Mouse (Mus musculus) lung, embryonic 15.5 days (tissue): ENCODE data around the gene Ccdc186. TPM values are rescaled to one million over a fixed set of nuclear protein-coding genes. Genes with fewer than 3 reads are reported as not detected.

Source experiments
- ATAC-seq: fragments of 200-750 bp; cut with Nextera tagmentation; 2 replicates; pipeline ENCODE4 v1.8.0; 2017; ENCODE audit warnings: moderate number of reproducible peaks, borderline replicate concordance; ENCODE audit not compliant: low FRiP score, low TSS enrichment; ENCODE audit errors: extremely low read depth
- H3K27ac ChIP-seq: fragments of 300-500 bp; sonication (generic); 2 replicates; pipeline ENCODE4 v1.5.1; 2015; ENCODE audit warnings: moderate library complexity, mild to moderate bottlenecking, inconsistent platforms
- H3K27me3 ChIP-seq: fragments of 300-500 bp; sonication (generic); 2 replicates; pipeline ENCODE4 v1.6.1; 2015; ENCODE audit warnings: inconsistent platforms
- H3K36me3 ChIP-seq: fragments of 300-500 bp; sonication (generic); 2 replicates; pipeline ENCODE4 v1.6.1; 2015; ENCODE audit warnings: inconsistent platforms
- H3K4me1 ChIP-seq: fragments of 300-500 bp; sonication (generic); 2 replicates; pipeline ENCODE4 v1.6.1; 2015; ENCODE audit warnings: inconsistent platforms
- H3K4me2 ChIP-seq: fragments of 300-500 bp; sonication (generic); 2 replicates; pipeline ENCODE4 v1.6.1; 2015; ENCODE audit warnings: inconsistent platforms, mild to moderate bottlenecking, moderate library complexity
- H3K4me3 ChIP-seq: fragments of 300-500 bp; sonication (generic); 2 replicates; pipeline ENCODE4 v1.5.1; 2015; ENCODE audit warnings: mild to moderate bottlenecking, inconsistent platforms
- H3K9ac ChIP-seq: fragments of 300-500 bp; sonication (generic); 2 replicates; pipeline ENCODE4 v1.6.1; 2015; ENCODE audit warnings: inconsistent platforms
- H3K9me3 ChIP-seq: fragments of 300-500 bp; sonication (generic); 2 replicates; pipeline ENCODE4 v1.6.1; 2016; ENCODE audit warnings: inconsistent platforms
- WGBS: fragments of 180-500 bp; shearing (Covaris S2); methylation state at CpG from one replicate; pipeline ENCODE4 v1.1.7; 2015; 5-methylcytosine and 5-hydroxymethylcytosine counted together
- polyA plus RNA-seq: library from polyadenylated mRNA; unstranded; fragments of >200 nt; fragmentation: Nextera tagmentation; extraction: Ambion mirVana; gene quantifications from 2 replicates; pipeline ENCODE4 v1.2.1, GENCODE M21; 2015

Ccdc186 gene
- polyA plus RNA-seq, 1 experiment from 2014 or later, result 26.2 TPM

DNA sequence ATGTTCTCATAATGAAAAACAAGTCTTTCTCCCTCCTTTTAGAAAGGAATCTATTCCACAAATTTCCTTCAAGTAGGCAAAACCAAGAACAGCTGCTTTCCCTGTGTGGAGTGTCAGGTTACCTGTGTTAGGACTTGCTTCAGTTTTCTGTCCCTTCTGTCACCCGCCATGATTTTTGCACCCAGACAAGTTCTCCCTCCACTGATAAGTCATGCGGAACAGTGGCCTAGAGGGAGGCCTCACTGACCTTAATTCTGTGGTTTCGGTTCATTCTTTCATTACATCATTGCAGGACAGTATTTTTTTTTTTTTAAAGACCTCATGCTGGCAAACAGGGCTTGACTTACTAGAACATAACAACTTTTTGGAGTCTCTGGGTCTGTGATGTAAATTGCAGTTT lies 72.6 kb downstream of the Ccdc186 start:
- Histone ChIP-seq H3K27me3 (no peaks in the 10 kb centered on the region), H3K4me2 (no peak overlapping the region), H3K27ac (no peak overlapping the region), H3K4me3 (no peak overlapping the region), H3K4me1 (no peaks in the 10 kb centered on the region), H3K9me3 (no peaks in the 10 kb centered on the region), H3K9ac (no peak overlapping the region), H3K36me3 (no peaks in the 10 kb centered on the region)
- WGBS, result 41% methylated on average over 3 of the region's 3 CpGs
- ATAC-seq, result no peak

DNA sequence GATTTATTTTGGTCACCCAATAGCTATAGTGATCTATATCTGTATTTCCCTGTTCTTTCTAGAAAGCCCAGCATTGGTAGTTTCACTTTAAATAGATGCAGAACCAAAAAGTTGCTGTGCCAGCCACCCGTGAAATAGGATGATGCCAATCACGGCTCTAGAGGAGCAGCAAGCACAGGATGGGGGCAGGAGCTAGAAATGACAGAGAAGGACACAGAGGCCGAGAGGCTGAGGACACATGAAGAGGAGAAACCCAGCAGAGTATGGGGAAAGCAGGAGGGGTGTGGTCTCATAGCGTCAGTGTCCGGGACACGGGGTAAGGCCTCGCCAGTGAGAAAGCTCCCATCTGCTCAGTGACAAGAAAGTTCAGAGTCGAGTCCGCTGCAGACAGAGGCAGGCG lies 74.1 kb downstream of the Ccdc186 start:
- Histone ChIP-seq H3K36me3 (no peaks in the 10 kb centered on the region), H3K9ac (no peak overlapping the region), H3K4me1 (no peaks in the 10 kb centered on the region), H3K27me3 (no peaks in the 10 kb centered on the region), H3K27ac (no peak overlapping the region), H3K4me2 (no peak overlapping the region), H3K4me3 (no peak overlapping the region), H3K9me3 (no peaks in the 10 kb centered on the region)
- ATAC-seq, result no peak
- 57% methylated on average over 10 of the region's 10 CpGs for WGBS

DNA sequence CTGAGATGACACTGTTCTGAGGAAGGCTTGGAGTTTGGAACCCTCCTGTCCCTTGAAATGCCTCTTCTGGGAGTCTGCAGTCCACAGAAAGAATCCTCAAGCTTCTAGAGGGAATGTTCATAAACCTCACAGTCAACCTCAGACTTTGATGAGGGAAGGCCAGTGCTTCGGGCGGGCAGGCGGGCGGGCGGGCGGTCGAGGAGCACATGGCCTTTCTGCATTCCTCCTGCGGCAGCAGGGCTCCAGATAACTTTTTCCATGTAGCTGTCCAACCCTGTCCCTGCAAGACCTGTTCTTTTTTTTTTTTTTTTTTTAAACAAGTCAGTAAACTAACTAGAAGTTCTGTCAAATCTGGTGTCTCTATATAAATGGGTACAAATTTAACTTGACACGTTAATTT lies 75.4 kb downstream of the Ccdc186 start:
- ATAC-seq, result no peak
- no peaks in the 10 kb centered on the region for H3K9me3 ChIP-seq
- H3K9ac ChIP-seq, result no peak overlapping the region
- no peak overlapping the region for H3K4me2 ChIP-seq
- H3K4me3 ChIP-seq, result no peak overlapping the region
- no peaks in the 10 kb centered on the region for H3K36me3 ChIP-seq
- H3K27me3 ChIP-seq, result no peaks in the 10 kb centered on the region
- H3K27ac ChIP-seq, result no peak overlapping the region
- H3K4me1 ChIP-seq, result no peaks in the 10 kb centered on the region
- WGBS, result 78% methylated on average over 9 of the region's 9 CpGs

DNA sequence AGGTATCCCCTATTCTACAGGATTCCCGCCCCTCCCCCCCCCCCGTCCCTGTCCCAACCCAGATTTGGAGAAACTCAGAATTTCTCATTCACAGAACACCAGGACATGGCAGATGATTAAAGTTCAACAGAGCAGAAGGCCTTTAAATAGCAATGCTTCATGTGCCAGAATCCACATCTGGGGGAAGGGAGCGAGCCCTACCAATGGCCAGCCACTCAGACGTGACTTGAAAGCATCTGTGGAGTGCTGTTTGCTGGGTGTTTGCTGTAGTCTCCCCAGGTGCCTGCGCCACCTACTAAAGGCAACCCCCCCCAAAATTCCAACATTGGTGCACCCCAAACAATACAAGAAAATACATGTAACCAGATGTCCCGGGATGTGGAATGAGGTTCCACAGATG lies 76.5 kb downstream of the Ccdc186 start:
- no peak overlapping the region for H3K27ac ChIP-seq
- no peak overlapping the region for H3K4me2 ChIP-seq
- no peaks in the 10 kb centered on the region for H3K36me3 ChIP-seq
- H3K9me3 ChIP-seq, result no peaks in the 10 kb centered on the region
- no peaks in the 10 kb centered on the region for H3K27me3 ChIP-seq
- H3K4me3 ChIP-seq, result no peak overlapping the region
- no peak for ATAC-seq
- H3K9ac ChIP-seq, result no peak overlapping the region
- 67% methylated on average over 6 of the region's 6 CpGs for WGBS
- no peaks in the 10 kb centered on the region for H3K4me1 ChIP-seq

DNA sequence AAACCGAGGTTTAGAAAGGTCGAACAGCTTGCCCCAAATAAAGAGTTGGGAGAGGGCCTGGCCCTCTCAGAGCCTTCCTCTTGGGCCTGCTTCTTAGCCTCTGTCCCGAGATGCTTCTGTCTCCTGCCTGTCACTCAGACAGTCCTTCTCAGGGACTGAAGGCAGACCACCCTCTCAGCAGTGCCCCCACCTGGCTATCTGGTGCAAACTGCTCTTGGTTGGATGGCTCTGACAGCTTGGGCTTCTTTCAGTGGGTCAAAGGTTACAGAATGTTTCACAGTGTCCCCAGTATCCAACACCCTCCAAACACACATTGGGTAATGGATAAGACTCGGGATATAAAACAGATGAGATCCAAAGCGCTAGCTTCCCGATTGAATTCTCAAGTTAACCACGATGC lies 76.9 kb downstream of the Ccdc186 start:
- no peak overlapping the region for H3K4me3 ChIP-seq
- H3K4me2 ChIP-seq, result no peak overlapping the region
- no peak overlapping the region for H3K27ac ChIP-seq
- no peaks in the 10 kb centered on the region for H3K27me3 ChIP-seq
- no peak for ATAC-seq
- 67% methylated on average over 7 of the region's 7 CpGs for WGBS
- no peaks in the 10 kb centered on the region for H3K4me1 ChIP-seq
- H3K9ac ChIP-seq, result no peak overlapping the region
- H3K36me3 ChIP-seq, result no peaks in the 10 kb centered on the region
- no peaks in the 10 kb centered on the region for H3K9me3 ChIP-seq

Other genes with a start within 250 kb of the Ccdc186 start
- gene Adrb1, start 100.0 kb downstream of the Ccdc186 start, polyA plus RNA-seq, result 1.4 and 1.5 TPM in 2 replicates
- 0.81 and 0.94 TPM in 2 replicates for gene Tdrd1, start 4.0 kb upstream of the Ccdc186 start, polyA plus RNA-seq
- gene Vwa2, start 52.1 kb upstream of the Ccdc186 start, polyA plus RNA-seq, result 10.8 and 11.0 TPM in 2 replicates
- 28.4 and 29.7 TPM in 2 replicates for gene Afap1l2, start 186.0 kb upstream of the Ccdc186 start, polyA plus RNA-seq